Mouse (Mus musculus) limb, embryonic 14.5 days (tissue): ENCODE results near the gene Dyrk1a. TPM values are rescaled to one million over a fixed set of nuclear protein-coding genes. Genes with fewer than 3 reads are reported as not detected.

ENCODE experiments used
- ATAC-seq: fragments of 200-750 bp; cut with Nextera tagmentation; 2 replicates; pipeline ENCODE4 v1.8.0; 2017; ENCODE audit warnings: low read depth, moderate number of reproducible peaks, moderate TSS enrichment; ENCODE audit not compliant: low FRiP score
- DNase-seq: peaks from one replicate; pipeline ENCODE4 v3.0.0-alpha.2; 2015; ENCODE audit warnings: low spot score
- H3K27ac ChIP-seq: fragments of 300-500 bp; sonication (generic); replicated peaks from 2 replicates; pipeline ENCODE4 v1.5.1; 2014; ENCODE audit warnings: low read depth, mild to moderate bottlenecking, low read length, moderate library complexity, mixed read lengths
- H3K27me3 ChIP-seq: fragments of 300-500 bp; sonication (generic); 2 replicates; pipeline ENCODE4 v1.6.1; 2014; ENCODE audit warnings: low read length, mixed read lengths; ENCODE audit not compliant: control insufficient read depth, insufficient read depth
- H3K36me3 ChIP-seq: fragments of 300-500 bp; sonication (generic); 2 replicates; pipeline ENCODE4 v1.6.1; 2014; ENCODE audit warnings: mild to moderate bottlenecking, low read length, moderate library complexity, mixed read lengths; ENCODE audit not compliant: control insufficient read depth, insufficient read depth
- H3K4me1 ChIP-seq: fragments of 300-500 bp; sonication (generic); 2 replicates; pipeline ENCODE4 v1.6.1; 2014; ENCODE audit warnings: antibody characterized with exemption, low read length, mixed read lengths; ENCODE audit not compliant: control insufficient read depth, insufficient read depth
- H3K4me2 ChIP-seq: fragments of 300-500 bp; sonication (generic); replicated peaks from 2 replicates; pipeline ENCODE4 v1.6.1; 2014; ENCODE audit warnings: low read depth, mild to moderate bottlenecking, low read length, moderate library complexity; ENCODE audit not compliant: severe bottlenecking
- H3K4me3 ChIP-seq: fragments of 300-500 bp; sonication (generic); replicated peaks from 2 replicates; pipeline ENCODE4 v1.5.1; 2014; ENCODE audit warnings: low read length
- H3K9ac ChIP-seq: fragments of 300-500 bp; sonication (generic); 2 replicates; pipeline ENCODE4 v1.6.1; 2014; ENCODE audit warnings: mild to moderate bottlenecking, low read depth, low read length, moderate library complexity; ENCODE audit not compliant: severe bottlenecking
- H3K9me3 ChIP-seq: fragments of 300-500 bp; sonication (generic); 2 replicates; pipeline ENCODE4 v1.6.1; 2016; ENCODE audit warnings: low read length; ENCODE audit not compliant: control insufficient read depth
- POLR2A ChIP-seq: fragments of 200-500 bp; IDR thresholded peaks from 2 replicates; pipeline ENCODE4 v1.8.0; 2012; ENCODE audit warnings: inconsistent platforms, mild to moderate bottlenecking, moderate library complexity, borderline replicate concordance; ENCODE audit not compliant: insufficient read depth, insufficient read length; ENCODE audit errors: extremely low read depth
- WGBS: fragments of 180-500 bp; shearing (Covaris S2); extraction: QIAGEN DNeasy Blood & Tissue Kit; methylation state at CpG from one replicate; pipeline ENCODE4 v1.1.7; 2014; 5-methylcytosine and 5-hydroxymethylcytosine counted together
- polyA plus RNA-seq, 2 experiments: library from polyadenylated mRNA; depleted of rRNA in 1 of 2; stranded (reverse) in 1 of 2; unstranded in 1 of 2; fragments of >200 nt; fragmentation: Nextera tagmentation in 1 of 2; extraction: Ambion mirVana in 1 of 2; gene quantifications; 2 replicates each; pipeline versions ENCODE4 v1.2.1 to v1.2.3; 2012 to 2014

Gene Dyrk1a
- polyA plus RNA-seq, 2 experiments, result 12.3 to 35.0 TPM

GRCm38 (mm10) chr16:94526344-94527151 is 43.3 kb upstream of the Dyrk1a start, which contains the start of gene Vps26c:
Gene Vps26c (minus strand): TSS chr16:94526830.
- no peaks in the 10 kb centered on the region for H3K27me3 ChIP-seq
- H3K4me3 ChIP-seq, result peak within 1 kb of the TSS; percentile 81
- peak within 1 kb of the TSS; percentile 77 for H3K4me2 ChIP-seq
- no peaks in the 10 kb centered on the region for H3K9me3 ChIP-seq
- no peaks in the 10 kb centered on the region for H3K36me3 ChIP-seq
- H3K27ac ChIP-seq, result peak within 1 kb of the TSS; percentile 92
- ATAC-seq (peak; percentile 93), DNase-seq (peak; percentile 97)
- peaks cover 12% of the 10 kb centered on the region for H3K4me1 ChIP-seq
- peak within 1 kb of the TSS; percentile 75 for H3K9ac ChIP-seq
- under 1% methylated on average over 60 of the region's 93 CpGs for WGBS
- peak; percentile 60; the same call in 1 of the 2 replicates for TF ChIP-seq POLR2A

GRCm38 (mm10) chr16:94527152-94527534 is 42.7 kb upstream of the Dyrk1a start:
- Histone ChIP-seq H3K27ac (peak overlapping the region; percentile 92), H3K4me3 (peak overlapping the region; percentile 81), H3K27me3 (no peaks in the 10 kb centered on the region), H3K4me1 (peaks cover 12% of the 10 kb centered on the region), H3K4me2 (peak overlapping the region; percentile 77), H3K9me3 (no peaks in the 10 kb centered on the region), H3K9ac (peak overlapping the region; percentile 75), H3K36me3 (no peaks in the 10 kb centered on the region)
- DNase-seq (no peak), ATAC-seq (no peak)
- 2% methylated on average over 13 of the region's 13 CpGs for WGBS
- TF ChIP-seq POLR2A, result no peak

GRCm38 (mm10) chr16:94527546-94527945 is 42.3 kb upstream of the Dyrk1a start:
- H3K36me3 ChIP-seq, result no peaks in the 10 kb centered on the region
- DNase-seq (no peak), ATAC-seq (no peak)
- peak overlapping the region; percentile 81 for H3K4me3 ChIP-seq
- H3K9ac ChIP-seq, result peak overlapping the region; percentile 75
- WGBS, result 47% methylated on average over 3 of the region's 3 CpGs
- peak overlapping the region; percentile 77 for H3K4me2 ChIP-seq
- no peak for TF ChIP-seq POLR2A
- peaks cover 12% of the 10 kb centered on the region for H3K4me1 ChIP-seq
- peak overlapping the region; percentile 92 for H3K27ac ChIP-seq
- H3K9me3 ChIP-seq, result no peaks in the 10 kb centered on the region
- H3K27me3 ChIP-seq, result no peaks in the 10 kb centered on the region

- Histone ChIP-seq H3K4me1 (peaks cover 6% of the 10 kb centered on the region), H3K9ac (no peak overlapping the region), H3K36me3 (no peaks in the 10 kb centered on the region), H3K4me2 (no peak overlapping the region), H3K27me3 (no peaks in the 10 kb centered on the region), H3K4me3 (no peak overlapping the region), H3K27ac (no peak overlapping the region), H3K9me3 (no peaks in the 10 kb centered on the region)
- DNase-seq (no peak), ATAC-seq (no peak)
- TF ChIP-seq POLR2A, result no peak
- 77% methylated on average over 4 of the region's 4 CpGs for WGBS
These were observed 38.5 kb upstream of the Dyrk1a start for GRCm38 (mm10) chr16:94531268-94531667.

GRCm38 (mm10) chr16:94533679-94534078 is 36.1 kb upstream of the Dyrk1a start:
- Histone ChIP-seq H3K4me3 (no peak overlapping the region), H3K9ac (no peak overlapping the region), H3K27ac (no peak overlapping the region), H3K4me2 (no peak overlapping the region), H3K4me1 (0 out of 2 replicates have a peak, but pooled peaks cover 4% of the 10 kb centered on the region), H3K27me3 (no peaks in the 10 kb centered on the region), H3K9me3 (no peaks in the 10 kb centered on the region), H3K36me3 (no peaks in the 10 kb centered on the region)
- DNase-seq (no peak), ATAC-seq (no peak)
- TF ChIP-seq POLR2A, result no peak
- WGBS, result 68% methylated on average over 6 of the region's 6 CpGs
